Comparison of ENCODE assay signal across 25 mouse cellular contexts in the genomic region with DNA sequence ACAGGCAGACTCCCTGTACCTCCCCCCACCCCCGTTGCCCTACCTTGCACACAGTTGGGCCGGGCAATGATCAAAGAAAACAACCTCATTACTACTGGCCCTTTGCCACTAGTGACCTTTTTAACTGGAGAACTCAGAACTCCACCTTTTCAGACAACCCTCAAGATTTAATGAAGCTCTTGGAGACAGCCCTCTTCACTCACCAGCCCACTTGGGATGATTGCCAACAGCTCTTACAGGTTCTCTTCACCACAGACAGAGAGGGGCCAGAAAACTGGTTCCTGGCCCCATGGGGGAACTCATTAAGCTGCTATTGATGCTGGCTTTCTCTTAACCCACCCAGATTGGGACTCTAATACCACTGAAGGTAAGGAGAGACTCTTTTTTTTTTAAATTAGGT. TPM values are rescaled to one million over a fixed set of nuclear protein-coding genes. Genes with fewer than 3 reads are reported as not detected.
DNase-seq lines count a peak whose midpoint lies in the region; ATAC-seq lines count a peak whose summit lies in the region.
"Had no signal": no experiment of that assay in that cellular context is flagged by ENCODE, and none has a peak within 500 bp of the region (broad histone marks: within the 10 kb centered on the region; RNA-seq: fewer than 3 reads in every experiment).

No protein-coding gene starts in this region.

- H3K4me1 ChIP-seq in embryonic facial prominence, embryonic 14.5 days (ENCODE audit: control insufficient read depth, insufficient read depth, low read length), result no peaks in the 10 kb centered on the region
- H3K4me1 ChIP-seq in embryonic facial prominence, embryonic 10.5 days, result peaks cover 2% of the 10 kb centered on the region; the same call in 1 of the 2 replicates
- no peaks in the 10 kb centered on the region for H3K4me1 ChIP-seq in kidney, embryonic 16.5 days (ENCODE audit: insufficient read depth, low read length)
- no peaks in the 10 kb centered on the region for H3K4me1 ChIP-seq in lung, embryonic 16.5 days (replicated peaks; ENCODE audit: control insufficient read depth, insufficient read depth, low read length)
- H3K4me1 ChIP-seq in limb, embryonic 10.5 days, result peaks cover 8% of the 10 kb centered on the region; the same call in 1 of the 2 replicates
- H3K4me1 ChIP-seq: embryonic facial prominence, embryonic 12.5 days; heart, embryonic 13.5 days had no signal

- DNase-seq in embryonic facial prominence, embryonic 14.5 days (ENCODE audit: low spot score), result peak; percentile 38
- no peak for DNase-seq in embryonic facial prominence, embryonic 10.5 days (ENCODE audit: low spot score)
- DNase-seq in kidney, adult 9 months, result peak; percentile 5
- no peak for DNase-seq in lung, postnatal 4 days
- peak; percentile 31 for DNase-seq in limb, embryonic 10.5 days (ENCODE audit: low spot score)
- no peak for DNase-seq in layer of hippocampus, postnatal 36 days
- DNase-seq: adrenal gland, adult 8-10 months; B cell, adult 2 months; cerebellum, adult 11 months; cerebellum, adult 8-10 months; cerebellum, postnatal 14 days; embryo, embryonic 11 days; gastrocnemius, postnatal 36 days; heart, adult 11 months; heart, postnatal 36 days had no signal

- peak; percentile 18; the same call in 1 of the 2 replicates for ATAC-seq in embryonic facial prominence, embryonic 14.5 days (ENCODE audit: low read depth)
- ATAC-seq in kidney, embryonic 16.5 days (ENCODE audit: low FRiP score, low TSS enrichment), result no peak
- peak; percentile 66 for ATAC-seq in lung, embryonic 16.5 days (ENCODE audit: low read depth)
- ATAC-seq: CD4-positive, CD25-positive, alpha-beta regulatory T cell, adult 4 months; forebrain, embryonic 16.5 days; hindbrain, postnatal 0 days had no signal

- no peaks in the 10 kb centered on the region for H3K9me3 ChIP-seq in embryonic facial prominence, embryonic 14.5 days (ENCODE audit: control insufficient read depth, low read length)
- no peaks in the 10 kb centered on the region for H3K9me3 ChIP-seq in embryonic facial prominence, embryonic 10.5 days
- no peaks in the 10 kb centered on the region; the same call in 1 of the 2 replicates for H3K9me3 ChIP-seq in kidney, embryonic 16.5 days (ENCODE audit: low read length)
- no peaks in the 10 kb centered on the region for H3K9me3 ChIP-seq in lung, embryonic 16.5 days (ENCODE audit: control insufficient read depth, low read length)
- no peaks in the 10 kb centered on the region for H3K9me3 ChIP-seq in limb, embryonic 10.5 days (replicated peaks)
- H3K9me3 ChIP-seq: embryonic facial prominence, embryonic 12.5 days; G1E; heart, embryonic 13.5 days had no signal

- no peak overlapping the region for H3K27ac ChIP-seq in embryonic facial prominence, embryonic 14.5 days (replicated peaks; ENCODE audit: low read depth, low read length)
- H3K27ac ChIP-seq in embryonic facial prominence, embryonic 10.5 days (replicated peaks), result no peak overlapping the region
- H3K27ac ChIP-seq in kidney, embryonic 16.5 days (ENCODE audit: low read length), result no peak overlapping the region
- H3K27ac ChIP-seq in lung, embryonic 16.5 days (ENCODE audit: low read length), result no peak overlapping the region
- H3K27ac ChIP-seq in limb, embryonic 10.5 days, result no peak overlapping the region
- H3K27ac ChIP-seq: embryonic facial prominence, embryonic 12.5 days; heart, embryonic 13.5 days; hindbrain, postnatal 0 days had no signal

- H3K9ac ChIP-seq in embryonic facial prominence, embryonic 14.5 days (ENCODE audit: low read depth, low read length), result no peak overlapping the region
- no peak overlapping the region for H3K9ac ChIP-seq in kidney, embryonic 16.5 days (replicated peaks; ENCODE audit: low read length)
- no peak overlapping the region for H3K9ac ChIP-seq in lung, embryonic 16.5 days (ENCODE audit: low read length)
- H3K9ac ChIP-seq: embryonic facial prominence, embryonic 12.5 days; heart, embryonic 13.5 days had no signal

- no peaks in the 10 kb centered on the region for H3K36me3 ChIP-seq in embryonic facial prominence, embryonic 14.5 days (ENCODE audit: control insufficient read depth, insufficient read depth, low read length)
- H3K36me3 ChIP-seq in embryonic facial prominence, embryonic 10.5 days (replicated peaks), result no peaks in the 10 kb centered on the region
- H3K36me3 ChIP-seq in kidney, embryonic 16.5 days (ENCODE audit: insufficient read depth, low read length), result no peaks in the 10 kb centered on the region
- no peaks in the 10 kb centered on the region for H3K36me3 ChIP-seq in lung, embryonic 16.5 days (ENCODE audit: control insufficient read depth, insufficient read depth, low read length)
- H3K36me3 ChIP-seq in limb, embryonic 10.5 days, result no peaks in the 10 kb centered on the region
- H3K36me3 ChIP-seq: embryonic facial prominence, embryonic 12.5 days; G1E; heart, embryonic 13.5 days had no signal

- H3K4me3 ChIP-seq in embryonic facial prominence, embryonic 14.5 days (ENCODE audit: low read depth, low read length), result no peak overlapping the region
- H3K4me3 ChIP-seq in embryonic facial prominence, embryonic 10.5 days, result no peak overlapping the region
- no peak overlapping the region for H3K4me3 ChIP-seq in kidney, embryonic 16.5 days (ENCODE audit: low read length)
- no peak overlapping the region for H3K4me3 ChIP-seq in lung, embryonic 16.5 days (ENCODE audit: low read length)
- H3K4me3 ChIP-seq in limb, embryonic 10.5 days, result no peak overlapping the region
- H3K4me3 ChIP-seq: embryonic facial prominence, embryonic 12.5 days; heart, embryonic 13.5 days had no signal

- H3K4me2 ChIP-seq in embryonic facial prominence, embryonic 14.5 days (ENCODE audit: low read depth, low read length), result no peak overlapping the region
- H3K4me2 ChIP-seq in kidney, embryonic 16.5 days (replicated peaks; ENCODE audit: low read depth, low read length), result no peak overlapping the region
- H3K4me2 ChIP-seq in lung, embryonic 16.5 days (ENCODE audit: low read depth, low read length), result no peak overlapping the region
- H3K4me2 ChIP-seq: embryonic facial prominence, embryonic 12.5 days; heart, embryonic 13.5 days had no signal

- 26% methylated on average over 2 of the region's 2 CpGs for WGBS in embryonic facial prominence, embryonic 14.5 days
- WGBS in embryonic facial prominence, embryonic 10.5 days, result 54% methylated on average over 2 of the region's 2 CpGs
- 11% methylated on average over 2 of the region's 2 CpGs for WGBS in kidney, embryonic 16.5 days
- WGBS in lung, embryonic 16.5 days, result 12% methylated on average over 2 of the region's 2 CpGs
- WGBS in limb, embryonic 10.5 days, result 17% methylated on average over 2 of the region's 2 CpGs

- H3K27me3 ChIP-seq in embryonic facial prominence, embryonic 14.5 days (replicated peaks; ENCODE audit: control insufficient read depth, insufficient read depth, low read length), result no peaks in the 10 kb centered on the region
- no peaks in the 10 kb centered on the region for H3K27me3 ChIP-seq in embryonic facial prominence, embryonic 10.5 days (replicated peaks; ENCODE audit: low read depth, poor library complexity, severe bottlenecking)
- H3K27me3 ChIP-seq in kidney, embryonic 16.5 days (ENCODE audit: insufficient read depth, low read length), result no peaks in the 10 kb centered on the region
- no peaks in the 10 kb centered on the region for H3K27me3 ChIP-seq in lung, embryonic 16.5 days (ENCODE audit: control insufficient read depth, insufficient read depth, low read depth, low read length)
- no peaks in the 10 kb centered on the region for H3K27me3 ChIP-seq in limb, embryonic 10.5 days (ENCODE audit: low read depth, poor library complexity, severe bottlenecking)
- H3K27me3 ChIP-seq: embryonic facial prominence, embryonic 12.5 days; heart, embryonic 13.5 days had no signal

RNA-seq across cellular contexts. Expression of gene Sln, which starts 27.5 kb away (rescaled TPM):
- 177 and 295 TPM in 2 replicates for polyA plus RNA-seq in embryonic facial prominence, embryonic 14.5 days (2014; fragmentation: Nextera tagmentation; extraction: Ambion mirVana)
- polyA plus RNA-seq in embryonic facial prominence, embryonic 10.5 days (2016; fragmentation: Nextera tagmentation; extraction: Ambion mirVana), result 0.22 TPM in 1 of 2 replicates, not detected in the other
- 4.5 TPM in 2 replicates for polyA plus RNA-seq in kidney, embryonic 16.5 days (2015; fragmentation: Nextera tagmentation; extraction: Ambion mirVana)
- 26.3 and 48.9 TPM in 2 replicates for polyA plus RNA-seq in lung, embryonic 16.5 days (2015; fragmentation: Nextera tagmentation; extraction: Ambion mirVana)
- polyA plus RNA-seq in limb, embryonic 10.5 days (2016; fragmentation: Nextera tagmentation; extraction: Ambion mirVana), result 0.25 TPM in 1 of 2 replicates, not detected in the other
- under 1 TPM; 0.35 to 0.58 TPM for total RNA-seq in layer of hippocampus, postnatal 36 days (2021)
- total RNA-seq: adrenal gland, adult 8-10 months; adrenal gland, postnatal 36 days; common myeloid progenitor, adult 5-6 weeks; G1E; hindbrain, postnatal 0 days had no signal
- polyA plus RNA-seq: CD4-positive, CD25-positive, alpha-beta regulatory T cell, adult 4 months; G1E had no signal

Comparison
In these comparisons a context has a peak if more than half of its experiments do, and no peak if none do; other contexts are left out.
1. DNase-seq: peak in embryonic facial prominence, embryonic 14.5 days (single experiment), kidney, adult 9 months (single experiment) and limb, embryonic 10.5 days (single experiment); none in embryonic facial prominence, embryonic 10.5 days (single experiment), lung, postnatal 4 days (0 of 2) and layer of hippocampus, postnatal 36 days (0 of 2).